Mouse (Mus musculus): ENCODE data around the gene Prmt2. TPM values are rescaled to one million over a fixed set of nuclear protein-coding genes. Genes with fewer than 3 reads are reported as not detected.

The Prmt2 gene
- polyA plus RNA-seq, 1 experiment from 2014 or later = 50.4 TPM

GRCm38 (mm10) chr10:76245106-76245505 is 7.4 kb upstream of the Prmt2 start:
- ATAC-seq (ENCODE audit: insufficient read depth, low FRiP score) = no peak
- no peaks in the 10 kb centered on the region for H3K27me3 ChIP-seq (ENCODE audit: control insufficient read depth, insufficient read depth, low read length)
- H3K27ac ChIP-seq (ENCODE audit: low read length) = no peak overlapping the region
- H3K4me1 ChIP-seq (ENCODE audit: control insufficient read depth, insufficient read depth, low read length) = no peaks in the 10 kb centered on the region; the same call in 1 of the 2 replicates
- no peak overlapping the region for H3K4me3 ChIP-seq (replicated peaks; ENCODE audit: low read length)
- H3K9me3 ChIP-seq (replicated peaks; ENCODE audit: control insufficient read depth, low read length) = no peaks in the 10 kb centered on the region
- no peak overlapping the region for H3K9ac ChIP-seq (ENCODE audit: low read length)
- H3K4me2 ChIP-seq (ENCODE audit: low read depth, low read length) = no peak overlapping the region
- WGBS = 85% methylated on average over 2 of the region's 2 CpGs
- no peaks in the 10 kb centered on the region for H3K36me3 ChIP-seq (ENCODE audit: control insufficient read depth, insufficient read depth, low read length)

- H3K9me3 ChIP-seq (replicated peaks; ENCODE audit: control insufficient read depth, low read length) = no peaks in the 10 kb centered on the region
- no peak overlapping the region for H3K27ac ChIP-seq (ENCODE audit: low read length)
- H3K4me3 ChIP-seq (replicated peaks; ENCODE audit: low read length) = no peak overlapping the region
- 59% methylated on average over 4 of the region's 4 CpGs for WGBS
- H3K27me3 ChIP-seq (ENCODE audit: control insufficient read depth, insufficient read depth, low read length) = no peaks in the 10 kb centered on the region
- ATAC-seq (ENCODE audit: insufficient read depth, low FRiP score) = no peak
- no peak overlapping the region for H3K4me2 ChIP-seq (ENCODE audit: low read depth, low read length)
- no peaks in the 10 kb centered on the region for H3K36me3 ChIP-seq (ENCODE audit: control insufficient read depth, insufficient read depth, low read length)
- no peak overlapping the region for H3K9ac ChIP-seq (ENCODE audit: low read length)
- H3K4me1 ChIP-seq (ENCODE audit: control insufficient read depth, insufficient read depth, low read length) = peaks cover 10% of the 10 kb centered on the region; the same call in 1 of the 2 replicates
Observed at GRCm38 (mm10) chr10:76239401-76239800, 1.7 kb upstream of the Prmt2 start.

- Histone ChIP-seq H3K4me3 (replicated peaks; ENCODE audit: low read length) (no peak overlapping the region), H3K9me3 (replicated peaks; ENCODE audit: control insufficient read depth, low read length) (no peaks in the 10 kb centered on the region), H3K4me2 (ENCODE audit: low read depth, low read length) (no peak overlapping the region), H3K27me3 (ENCODE audit: control insufficient read depth, insufficient read depth, low read length) (no peaks in the 10 kb centered on the region), H3K27ac (ENCODE audit: low read length) (no peak overlapping the region), H3K4me1 (ENCODE audit: control insufficient read depth, insufficient read depth, low read length) (no peaks in the 10 kb centered on the region), H3K9ac (ENCODE audit: low read length) (no peak overlapping the region), H3K36me3 (ENCODE audit: control insufficient read depth, insufficient read depth, low read length) (no peaks in the 10 kb centered on the region)
- 70% methylated on average over 1 of the region's 1 CpGs for WGBS
- no peak for ATAC-seq (ENCODE audit: insufficient read depth, low FRiP score)
Observed at GRCm38 (mm10) chr10:76229627-76230026, 8.0 kb downstream of the Prmt2 start.

GRCm38 (mm10) chr10:76225944-76226343 is 11.7 kb downstream of the Prmt2 start:
- H3K9ac ChIP-seq (ENCODE audit: low read length) = no peak overlapping the region
- no peaks in the 10 kb centered on the region for H3K27me3 ChIP-seq (ENCODE audit: control insufficient read depth, insufficient read depth, low read length)
- H3K27ac ChIP-seq (ENCODE audit: low read length) = no peak overlapping the region
- ATAC-seq (ENCODE audit: insufficient read depth, low FRiP score) = no peak
- H3K9me3 ChIP-seq (replicated peaks; ENCODE audit: control insufficient read depth, low read length) = no peaks in the 10 kb centered on the region
- 0 out of 2 replicates have a peak, but pooled peaks cover 7% of the 10 kb centered on the region for H3K36me3 ChIP-seq (ENCODE audit: control insufficient read depth, insufficient read depth, low read length)
- 92% methylated on average over 11 of the region's 11 CpGs for WGBS
- H3K4me1 ChIP-seq (ENCODE audit: control insufficient read depth, insufficient read depth, low read length) = no peaks in the 10 kb centered on the region
- no peak overlapping the region for H3K4me3 ChIP-seq (replicated peaks; ENCODE audit: low read length)
- H3K4me2 ChIP-seq (ENCODE audit: low read depth, low read length) = no peak overlapping the region

- Histone ChIP-seq H3K27ac (ENCODE audit: low read length) (no peak overlapping the region), H3K27me3 (ENCODE audit: control insufficient read depth, insufficient read depth, low read length) (no peaks in the 10 kb centered on the region), H3K9ac (ENCODE audit: low read length) (no peak overlapping the region), H3K4me2 (ENCODE audit: low read depth, low read length) (no peak overlapping the region), H3K4me3 (replicated peaks; ENCODE audit: low read length) (no peak overlapping the region), H3K36me3 (ENCODE audit: control insufficient read depth, insufficient read depth, low read length) (peaks cover 36% of the 10 kb centered on the region), H3K4me1 (ENCODE audit: control insufficient read depth, insufficient read depth, low read length) (no peaks in the 10 kb centered on the region), H3K9me3 (replicated peaks; ENCODE audit: control insufficient read depth, low read length) (peaks cover 11% of the 10 kb centered on the region)
- 74% methylated on average over 9 of the region's 9 CpGs for WGBS
- no peak for ATAC-seq (ENCODE audit: insufficient read depth, low FRiP score)
Observed at GRCm38 (mm10) chr10:76218240-76218639, 19.4 kb downstream of the Prmt2 start.

- Histone ChIP-seq H3K4me3 (replicated peaks; ENCODE audit: low read length) (no peak overlapping the region), H3K27ac (ENCODE audit: low read length) (no peak overlapping the region), H3K9ac (ENCODE audit: low read length) (no peak overlapping the region), H3K4me2 (ENCODE audit: low read depth, low read length) (no peak overlapping the region), H3K4me1 (ENCODE audit: control insufficient read depth, insufficient read depth, low read length) (no peaks in the 10 kb centered on the region), H3K36me3 (ENCODE audit: control insufficient read depth, insufficient read depth, low read length) (peaks cover 36% of the 10 kb centered on the region), H3K9me3 (replicated peaks; ENCODE audit: control insufficient read depth, low read length) (peaks cover 11% of the 10 kb centered on the region), H3K27me3 (ENCODE audit: control insufficient read depth, insufficient read depth, low read length) (no peaks in the 10 kb centered on the region)
- no peak for ATAC-seq (ENCODE audit: insufficient read depth, low FRiP score)
- WGBS = 96% methylated on average over 17 of the region's 17 CpGs
Observed at GRCm38 (mm10) chr10:76217056-76217455, 20.6 kb downstream of the Prmt2 start.

- no peak overlapping the region for H3K9ac ChIP-seq (ENCODE audit: low read length)
- H3K27me3 ChIP-seq (ENCODE audit: control insufficient read depth, insufficient read depth, low read length) = no peaks in the 10 kb centered on the region
- H3K4me2 ChIP-seq (ENCODE audit: low read depth, low read length) = no peak overlapping the region
- WGBS = 89% methylated on average over 4 of the region's 4 CpGs
- no peaks in the 10 kb centered on the region for H3K4me1 ChIP-seq (ENCODE audit: control insufficient read depth, insufficient read depth, low read length)
- peaks cover 11% of the 10 kb centered on the region for H3K9me3 ChIP-seq (replicated peaks; ENCODE audit: control insufficient read depth, low read length)
- peaks cover 33% of the 10 kb centered on the region for H3K36me3 ChIP-seq (ENCODE audit: control insufficient read depth, insufficient read depth, low read length)
- ATAC-seq (ENCODE audit: insufficient read depth, low FRiP score) = no peak
- no peak overlapping the region for H3K27ac ChIP-seq (ENCODE audit: low read length)
- no peak overlapping the region for H3K4me3 ChIP-seq (replicated peaks; ENCODE audit: low read length)
Observed at GRCm38 (mm10) chr10:76214161-76214560, 23.5 kb downstream of the Prmt2 start.

- Histone ChIP-seq H3K4me1 (ENCODE audit: control insufficient read depth, insufficient read depth, low read length) (no peaks in the 10 kb centered on the region), H3K9me3 (replicated peaks; ENCODE audit: control insufficient read depth, low read length) (peaks cover 11% of the 10 kb centered on the region), H3K4me2 (ENCODE audit: low read depth, low read length) (no peak overlapping the region), H3K27ac (ENCODE audit: low read length) (no peak overlapping the region), H3K9ac (ENCODE audit: low read length) (no peak overlapping the region), H3K27me3 (ENCODE audit: control insufficient read depth, insufficient read depth, low read length) (no peaks in the 10 kb centered on the region), H3K4me3 (replicated peaks; ENCODE audit: low read length) (no peak overlapping the region), H3K36me3 (ENCODE audit: control insufficient read depth, insufficient read depth, low read length) (peaks cover 31% of the 10 kb centered on the region)
- ATAC-seq (ENCODE audit: insufficient read depth, low FRiP score) = no peak
- WGBS = 88% methylated on average over 6 of the region's 6 CpGs
Observed at GRCm38 (mm10) chr10:76212121-76212520, 25.5 kb downstream of the Prmt2 start.

GRCm38 (mm10) chr10:76210806-76211205 is 26.9 kb downstream of the Prmt2 start:
- no peak overlapping the region for H3K9ac ChIP-seq (ENCODE audit: low read length)
- peaks cover 11% of the 10 kb centered on the region for H3K9me3 ChIP-seq (replicated peaks; ENCODE audit: control insufficient read depth, low read length)
- no peaks in the 10 kb centered on the region for H3K27me3 ChIP-seq (ENCODE audit: control insufficient read depth, insufficient read depth, low read length)
- 95% methylated on average over 7 of the region's 7 CpGs for WGBS
- H3K4me1 ChIP-seq (ENCODE audit: control insufficient read depth, insufficient read depth, low read length) = no peaks in the 10 kb centered on the region
- peaks cover 26% of the 10 kb centered on the region for H3K36me3 ChIP-seq (ENCODE audit: control insufficient read depth, insufficient read depth, low read length)
- no peak overlapping the region for H3K27ac ChIP-seq (ENCODE audit: low read length)
- no peak for ATAC-seq (ENCODE audit: insufficient read depth, low FRiP score)
- no peak overlapping the region for H3K4me2 ChIP-seq (ENCODE audit: low read depth, low read length)
- H3K4me3 ChIP-seq (replicated peaks; ENCODE audit: low read length) = no peak overlapping the region

GRCm38 (mm10) chr10:76209241-76209640 is 28.4 kb downstream of the Prmt2 start:
- H3K4me2 ChIP-seq (ENCODE audit: low read depth, low read length) = no peak overlapping the region
- no peak overlapping the region for H3K9ac ChIP-seq (ENCODE audit: low read length)
- no peaks in the 10 kb centered on the region for H3K27me3 ChIP-seq (ENCODE audit: control insufficient read depth, insufficient read depth, low read length)
- no peaks in the 10 kb centered on the region; the same call in 1 of the 2 replicates for H3K9me3 ChIP-seq (replicated peaks; ENCODE audit: control insufficient read depth, low read length)
- WGBS = 89% methylated on average over 8 of the region's 8 CpGs
- no peak overlapping the region for H3K27ac ChIP-seq (ENCODE audit: low read length)
- H3K4me3 ChIP-seq (replicated peaks; ENCODE audit: low read length) = no peak overlapping the region
- peaks cover 12% of the 10 kb centered on the region; the same call in 1 of the 2 replicates for H3K36me3 ChIP-seq (ENCODE audit: control insufficient read depth, insufficient read depth, low read length)
- ATAC-seq (ENCODE audit: insufficient read depth, low FRiP score) = no peak
- no peaks in the 10 kb centered on the region for H3K4me1 ChIP-seq (ENCODE audit: control insufficient read depth, insufficient read depth, low read length)
